Mouse (Mus musculus) cerebellum, adult 11-12 months (tissue): ENCODE results near the gene 4933427D14Rik.
A peak's percentile ranks its signal among the peaks of the same experiment; 100 is the strongest.
"Not testable (repeated sequence)": the region's sequence is repeated elsewhere in the genome, so short reads cannot be mapped to it uniquely, and the experiment has no call there.

Source experiments
- DNase-seq: peaks from one replicate; pipeline ENCODE4 v3.0.0; 2022

4933427D14Rik gene

DNA sequence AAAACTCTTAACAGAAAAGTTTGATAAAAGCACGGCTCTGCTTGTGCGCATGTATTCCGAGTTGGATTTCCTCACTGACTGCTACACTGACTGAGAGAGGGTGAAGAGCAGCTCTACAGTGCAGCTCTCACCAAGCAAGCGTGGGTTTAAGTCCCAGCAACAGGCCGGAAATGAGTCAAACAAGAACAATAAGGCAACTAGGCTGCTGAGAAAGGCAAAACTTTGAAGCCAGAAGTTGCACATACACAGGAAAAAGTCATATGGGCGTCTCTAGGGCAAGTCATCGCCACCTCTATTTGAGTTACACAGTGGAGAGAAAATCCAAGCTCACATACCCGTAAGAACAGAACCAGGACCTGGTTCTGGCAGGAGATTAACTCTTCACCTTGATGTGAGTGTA lies 10.8 kb downstream of the 4933427D14Rik start:
- DNase-seq = no peak

DNA sequence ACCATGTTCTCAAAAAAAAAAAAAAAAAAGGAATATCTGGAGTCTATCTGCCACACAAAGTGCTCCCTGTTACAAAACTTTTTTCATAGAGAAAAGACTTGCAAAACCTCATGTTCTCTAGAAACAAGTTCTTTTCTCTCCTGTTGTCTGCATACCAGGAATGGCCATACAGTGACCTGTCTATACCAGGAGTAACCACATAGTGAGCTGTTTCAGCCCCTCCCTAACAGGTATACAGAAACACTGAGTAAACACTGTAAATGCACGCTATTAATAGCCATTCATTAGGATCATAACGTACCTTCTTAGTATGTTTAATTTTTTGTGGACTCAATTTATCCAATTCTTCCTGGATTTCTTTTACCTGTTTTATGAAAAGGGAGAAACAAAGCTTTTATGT lies 13.0 kb downstream of the 4933427D14Rik start:
- DNase-seq = no peak

- no peak for DNase-seq
Observed at GRCm38 (mm10) chr11:72190857-72191256, 16.4 kb downstream of the 4933427D14Rik start.

DNA sequence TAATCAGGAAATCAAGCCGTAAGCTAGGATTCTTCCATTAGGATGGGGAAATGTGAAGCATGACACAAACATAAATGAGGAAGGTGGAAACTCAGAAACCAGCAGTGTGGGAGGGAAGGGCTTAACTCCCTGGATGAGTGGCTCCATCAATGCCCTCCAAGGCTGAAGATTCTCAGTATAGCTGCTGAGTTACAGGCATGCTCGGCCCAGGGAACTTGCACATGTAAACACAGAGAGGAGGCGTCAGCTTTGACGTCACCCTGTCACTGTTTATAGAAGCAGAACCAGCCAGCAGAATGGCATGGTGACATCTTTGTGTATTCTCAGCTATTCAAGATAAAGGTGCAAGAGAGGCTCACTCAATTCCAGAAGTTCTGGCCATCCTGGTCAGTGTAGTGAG lies 23.0 kb downstream of the 4933427D14Rik start:
- DNase-seq = no peak

DNA sequence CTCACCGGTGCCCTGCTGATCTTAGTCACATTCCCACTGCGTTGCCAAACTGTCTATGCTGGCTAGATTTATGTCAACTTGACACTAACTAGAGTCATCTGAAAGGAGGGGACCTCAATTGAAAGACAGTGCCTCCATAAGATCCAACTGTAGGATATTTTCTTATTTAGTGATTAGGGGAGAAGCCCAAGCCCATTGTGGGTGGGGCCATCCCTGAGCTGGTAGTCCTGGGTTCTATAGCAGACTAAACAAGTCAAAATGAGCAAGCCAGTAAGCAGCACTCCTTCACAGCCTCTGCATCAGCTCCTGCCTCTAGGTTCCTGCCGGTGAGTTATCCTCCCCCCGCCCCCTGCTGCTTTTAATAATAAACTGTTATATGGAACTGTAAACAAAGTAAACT lies 26.1 kb downstream of the 4933427D14Rik start:
- no peak for DNase-seq

DNA sequence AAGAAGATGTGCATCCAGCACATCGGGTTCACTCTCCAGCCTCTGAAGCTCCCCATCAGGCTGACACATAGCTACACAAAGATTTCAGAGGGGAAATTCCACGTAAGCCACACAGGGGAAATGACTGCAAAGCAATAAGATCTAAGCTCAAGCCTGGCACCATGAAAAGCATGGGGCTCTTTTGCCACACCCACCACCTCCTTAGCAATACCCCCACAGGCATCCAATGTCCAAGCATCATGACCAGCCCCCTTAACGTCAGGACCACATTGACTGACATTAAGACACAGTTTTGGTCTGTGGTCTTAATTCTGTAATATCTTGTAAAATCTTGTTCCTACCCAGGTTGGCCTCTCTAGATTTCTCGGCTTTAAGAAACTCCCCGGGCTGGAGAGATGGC lies 26.7 kb downstream of the 4933427D14Rik start:
- DNase-seq = no peak

GRCm38 (mm10) chr11:72176553-72176952 lies 30.7 kb downstream of the 4933427D14Rik start:
- no peak for DNase-seq

GRCm38 (mm10) chr11:72175966-72176365 lies 31.3 kb downstream of the 4933427D14Rik start:
- DNase-seq = no peak

GRCm38 (mm10) chr11:72174721-72175120 lies 32.5 kb downstream of the 4933427D14Rik start:
- DNase-seq = no peak

- DNase-seq = no peak
Observed at GRCm38 (mm10) chr11:72173506-72173905, 33.8 kb downstream of the 4933427D14Rik start.

DNA sequence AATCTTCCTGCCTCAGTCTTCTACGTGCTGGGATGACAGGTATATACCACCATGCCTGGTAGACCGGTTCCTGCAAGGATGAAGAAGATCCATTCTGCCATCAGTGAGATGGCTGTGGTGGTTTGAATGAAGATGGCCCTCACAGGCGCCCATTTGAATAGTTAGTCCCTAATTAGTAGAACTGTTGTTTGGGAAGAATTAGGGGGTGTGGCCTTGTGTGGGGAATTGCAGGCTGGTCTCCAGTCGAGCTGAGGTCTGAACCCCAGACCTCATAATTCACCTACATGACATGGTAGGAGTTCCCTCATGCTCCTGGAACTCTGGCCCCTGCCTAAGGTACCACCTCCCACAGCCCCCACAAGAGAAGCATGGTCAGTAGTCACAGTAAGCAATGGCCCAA lies 35.4 kb downstream of the 4933427D14Rik start:
- not testable (repeated sequence) for DNase-seq

DNA sequence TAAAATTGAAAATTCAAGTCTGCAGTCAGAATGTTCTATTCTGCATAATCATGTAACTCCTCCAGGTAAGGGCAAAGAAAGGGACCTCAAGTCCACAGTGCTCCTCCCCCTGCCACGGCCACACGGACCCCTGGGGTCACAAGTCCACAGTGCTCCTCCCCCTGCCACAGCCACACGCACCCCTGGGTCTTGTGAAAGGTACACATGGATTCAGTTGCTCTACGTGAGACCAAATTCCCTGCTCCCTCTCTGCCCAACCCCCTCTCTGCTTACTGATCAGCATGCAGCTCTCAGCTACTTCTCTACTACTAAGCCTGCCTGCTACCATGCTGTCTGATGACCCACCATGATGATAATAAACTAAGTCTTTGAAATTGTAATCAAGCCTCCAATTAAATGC lies 37.4 kb downstream of the 4933427D14Rik start:
- no peak for DNase-seq

DNA sequence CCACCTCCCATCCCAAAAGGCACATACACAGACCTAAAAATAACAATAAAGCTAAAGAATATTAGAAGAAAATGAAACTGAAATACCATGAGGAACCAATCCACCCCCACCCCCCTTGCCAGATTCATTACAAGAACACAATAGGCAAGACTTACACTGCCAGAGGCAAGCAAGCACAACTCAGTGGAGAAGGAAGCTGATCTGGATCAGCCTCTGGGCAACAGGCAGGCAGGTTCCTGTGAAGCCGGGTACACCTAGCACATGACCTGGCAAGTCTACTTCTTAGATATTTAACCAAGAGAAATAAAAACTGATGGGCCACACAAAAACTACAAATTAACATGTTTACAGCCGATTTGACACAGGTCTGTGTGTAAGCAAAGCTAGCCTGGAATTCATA lies 44.1 kb downstream of the 4933427D14Rik start:
- DNase-seq = no peak

DNA sequence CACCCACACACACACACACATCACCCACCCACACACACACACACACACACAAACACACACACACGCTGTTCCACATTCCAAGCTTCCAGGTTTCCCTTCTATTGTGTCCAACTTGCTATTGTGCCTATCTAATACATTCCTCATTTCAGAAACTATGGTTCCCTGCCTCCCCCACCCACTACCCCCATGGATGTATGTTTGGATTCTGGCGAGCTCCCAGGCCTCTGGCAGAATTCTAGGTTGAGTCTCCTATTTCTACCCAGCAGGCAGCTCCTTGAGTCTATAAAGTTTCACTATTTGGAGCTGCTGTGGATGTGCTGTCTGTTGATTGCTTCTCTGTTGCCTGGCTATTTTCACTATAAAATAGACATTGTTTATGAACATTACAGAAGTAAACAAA lies 50.6 kb downstream of the 4933427D14Rik start:
- no peak for DNase-seq

- no peak for DNase-seq
Observed at GRCm38 (mm10) chr11:72155981-72156428, 51.3 kb downstream of the 4933427D14Rik start.

GRCm38 (mm10) chr11:72155186-72155980 lies 51.9 kb downstream of the 4933427D14Rik start:
- no peak for DNase-seq

DNA sequence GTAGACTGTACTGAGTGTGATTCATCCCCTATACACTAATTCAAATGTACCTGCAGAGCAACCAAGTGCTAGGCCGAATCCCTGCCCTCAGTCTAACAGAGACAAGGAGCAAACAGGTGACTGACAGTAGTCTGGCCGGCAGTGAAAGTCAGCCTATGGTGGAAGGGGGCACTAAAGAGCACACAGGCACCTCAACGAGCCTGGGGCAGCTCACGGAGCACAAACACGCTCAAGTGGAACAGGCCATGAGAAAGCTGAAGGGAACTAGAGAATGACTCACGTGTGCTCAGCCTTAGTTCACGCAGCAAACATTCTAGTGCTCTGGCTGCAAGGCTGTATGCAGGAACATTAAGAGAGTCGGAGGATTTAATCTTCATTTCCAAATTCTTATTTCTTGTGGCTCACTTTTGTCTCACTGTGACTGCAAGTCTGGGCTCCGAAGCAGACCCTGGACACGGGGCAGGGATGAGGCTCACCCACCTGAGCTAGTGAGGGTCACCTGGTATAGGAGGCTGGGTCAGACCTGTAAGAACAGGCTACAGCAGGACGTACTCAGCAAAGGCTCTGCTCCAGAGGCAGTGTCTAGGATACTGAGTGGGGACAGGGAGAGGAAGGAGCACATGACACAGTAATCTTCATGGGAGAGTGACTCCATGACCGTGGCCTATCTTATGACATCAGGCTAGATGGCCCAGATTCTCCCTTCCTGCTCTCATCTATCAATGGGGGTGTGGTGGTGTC lies 54.0 kb downstream of the 4933427D14Rik start:
- DNase-seq = no peak

DNA sequence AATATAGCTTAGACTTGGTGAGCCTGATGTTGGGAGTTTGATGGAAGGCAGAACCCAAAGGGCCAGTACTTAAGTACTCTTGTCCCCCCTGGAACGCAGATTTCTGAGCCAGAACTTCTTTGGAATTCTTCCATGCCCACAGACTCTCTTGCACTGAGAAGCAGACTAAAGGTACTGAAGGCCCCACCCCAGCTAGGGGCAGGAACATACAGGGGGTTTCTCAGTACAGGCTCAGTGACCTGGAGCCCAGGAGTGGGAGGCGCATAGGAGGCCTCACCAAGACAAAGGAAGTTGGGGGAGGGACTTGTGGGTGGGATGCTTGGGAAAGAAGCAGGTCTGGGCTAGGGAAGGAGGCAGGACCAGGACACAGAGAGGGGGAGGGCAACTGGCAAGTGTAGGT lies 56.1 kb downstream of the 4933427D14Rik start:
- no peak for DNase-seq

- no peak for DNase-seq
Observed at GRCm38 (mm10) chr11:72147910-72148309, 59.3 kb downstream of the 4933427D14Rik start.

- DNase-seq = no peak
Observed at GRCm38 (mm10) chr11:72145877-72146248, 61.4 kb downstream of the 4933427D14Rik start.

DNA sequence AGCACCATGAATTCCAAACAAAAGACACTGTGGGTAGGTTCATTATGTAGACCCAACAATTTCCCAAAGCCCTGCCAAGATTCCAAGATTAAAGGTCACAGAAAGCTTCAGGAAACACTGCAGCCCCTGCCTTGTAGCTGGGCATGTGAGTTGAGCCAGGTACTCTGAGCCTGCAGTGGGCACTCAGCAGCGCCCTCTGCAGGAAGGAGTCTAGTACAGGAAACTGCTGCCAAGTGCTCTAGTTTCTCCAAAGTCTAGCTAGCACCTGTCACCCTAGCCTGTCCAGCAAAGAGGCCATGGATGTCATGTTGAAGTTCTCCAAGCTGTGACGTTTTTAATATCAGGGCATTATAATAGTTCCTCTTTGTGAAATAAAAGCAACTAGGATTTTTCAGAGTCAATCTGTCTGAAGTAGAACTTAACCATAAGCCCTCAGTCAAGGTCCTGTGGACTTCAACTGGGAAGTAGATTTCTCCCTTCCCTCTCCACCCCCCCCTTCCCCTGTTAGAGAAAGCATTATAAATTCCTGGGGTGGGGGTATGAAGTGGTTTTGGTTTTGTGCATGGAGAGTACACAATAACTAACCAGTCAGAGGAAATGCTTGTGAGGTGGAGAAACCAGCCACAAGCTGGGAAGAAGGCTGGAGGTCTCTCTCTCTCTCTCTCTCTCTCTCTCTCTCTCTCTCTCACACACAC lies 61.9 kb downstream of the 4933427D14Rik start:
- peak; percentile 80 for DNase-seq

- peak; percentile 25 for DNase-seq
Observed at GRCm38 (mm10) chr11:72142889-72143288, 64.4 kb downstream of the 4933427D14Rik start.

GRCm38 (mm10) chr11:72140198-72140597 lies 67.1 kb downstream of the 4933427D14Rik start:
- no peak for DNase-seq
